Mouse (Mus musculus) hematopoietic stem cell, adult 5-6 weeks (primary cell): Measurements from ENCODE around the gene Nsmce4a. TPM values are rescaled to one million over a fixed set of nuclear protein-coding genes. Genes with fewer than 3 reads are reported as not detected.
A peak's percentile ranks its signal among the peaks of the same experiment; 100 is the strongest.

ENCODE experiments used
- ATAC-seq, 2 experiments: fragments of 125-278 bp in 1 of 2; replicated peaks in 1 of 2; 2 replicates each; pipeline ENCODE4 v1.8.0; 2016 to 2017; ENCODE audit warnings: inconsistent platforms in 2 of 2, mild to moderate bottlenecking in 2 of 2, moderate number of reproducible peaks in 2 of 2, low read depth in 1 of 2, moderate TSS enrichment in 1 of 2; ENCODE audit not compliant: low FRiP score in 2 of 2, poor library complexity in 2 of 2, severe bottlenecking in 2 of 2, insufficient read depth in 1 of 2, low TSS enrichment in 1 of 2
- total RNA-seq: library from RNA; stranded (forward); fragments of 172-1452, 232-1000 nt; gene quantifications from 2 replicates; pipeline ENCODE4 v1.2.3, GENCODE M21; 2017

Gene Nsmce4a
- total RNA-seq, 1 experiment from 2014 or later = 168 TPM

DNA sequence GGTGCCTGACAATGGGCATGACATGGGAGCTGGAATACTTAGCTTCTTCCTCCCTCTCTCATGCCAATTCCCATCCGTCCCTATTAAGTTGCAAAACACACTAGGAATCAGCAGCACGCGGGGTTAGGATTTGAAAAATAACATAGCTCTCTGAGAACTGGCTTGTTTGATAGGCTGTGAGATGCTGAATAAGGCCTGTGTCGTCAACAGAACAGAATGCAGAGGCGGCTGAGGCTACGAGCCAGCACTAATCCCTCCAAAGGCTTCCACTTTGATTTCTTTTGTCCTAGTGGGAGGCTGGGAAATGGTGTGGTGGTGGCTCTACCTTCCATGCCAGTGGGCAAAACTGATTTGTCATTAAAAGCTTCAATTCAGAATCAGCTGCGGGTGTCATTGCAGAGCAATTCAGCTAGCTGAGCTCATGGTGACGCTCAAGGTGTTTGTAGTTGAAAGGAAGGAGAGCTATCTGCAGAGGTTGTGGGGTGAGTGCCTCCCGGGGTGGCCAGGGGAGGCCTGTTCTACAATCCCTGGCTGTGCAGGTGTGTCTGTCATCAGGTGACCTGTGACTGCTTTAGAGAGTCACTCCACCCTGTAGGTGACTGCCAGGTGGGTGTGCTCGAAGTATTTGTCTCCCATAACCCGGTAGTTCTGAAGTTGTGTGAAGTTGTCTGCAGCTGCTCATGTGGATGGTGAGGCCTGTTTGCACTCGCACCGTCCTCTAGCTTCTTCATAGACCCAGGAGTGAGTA lies 17.3 kb upstream of the Nsmce4a start:
- ATAC-seq = no peak

DNA sequence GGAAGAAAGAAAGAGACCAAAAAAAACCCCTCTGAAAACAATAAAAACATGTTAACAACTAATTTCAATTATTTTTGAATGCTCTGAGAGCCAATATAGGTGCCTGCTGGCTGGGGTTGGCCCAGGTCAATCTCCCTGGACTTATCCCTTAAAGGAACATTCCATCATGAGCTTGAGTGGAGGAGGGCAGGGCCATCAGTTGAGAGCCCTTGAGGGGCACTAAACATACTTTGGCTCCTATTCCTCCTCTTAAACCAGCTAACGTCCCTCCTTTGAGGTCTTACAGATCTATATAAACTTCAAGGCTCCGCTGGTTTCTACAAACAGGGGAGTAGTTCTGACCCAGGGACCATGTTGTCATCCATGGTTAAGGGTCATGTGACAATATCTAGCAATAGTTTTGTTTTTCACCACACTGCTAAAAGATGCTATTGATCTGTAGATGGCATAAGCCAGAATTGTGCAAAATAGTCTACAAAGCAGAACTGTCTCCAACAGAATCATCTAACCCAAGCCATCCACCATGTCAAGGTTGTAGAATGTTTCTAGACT lies 13.7 kb upstream of the Nsmce4a start:
- ATAC-seq = no peak

DNA sequence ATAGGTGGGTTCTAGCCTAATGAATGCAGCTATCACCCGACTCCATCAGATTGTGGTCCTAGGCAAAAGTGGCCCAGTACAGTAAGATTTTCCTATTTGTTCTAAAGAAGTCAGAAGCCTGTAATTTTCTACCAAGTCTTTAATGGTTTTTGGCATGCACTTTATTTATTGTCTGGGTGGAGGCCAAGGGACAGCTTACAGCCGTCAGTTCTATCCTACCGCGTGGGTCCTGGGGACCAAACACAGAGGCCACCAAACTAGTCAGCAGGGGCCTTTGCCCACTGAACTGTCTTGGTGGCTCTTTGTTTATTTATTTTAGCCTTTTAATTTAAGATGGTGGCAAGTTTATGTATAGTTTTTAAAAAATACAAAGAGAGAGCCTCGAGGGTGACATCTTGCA lies 5.7 kb upstream of the Nsmce4a start:
- ATAC-seq = no peak

DNA sequence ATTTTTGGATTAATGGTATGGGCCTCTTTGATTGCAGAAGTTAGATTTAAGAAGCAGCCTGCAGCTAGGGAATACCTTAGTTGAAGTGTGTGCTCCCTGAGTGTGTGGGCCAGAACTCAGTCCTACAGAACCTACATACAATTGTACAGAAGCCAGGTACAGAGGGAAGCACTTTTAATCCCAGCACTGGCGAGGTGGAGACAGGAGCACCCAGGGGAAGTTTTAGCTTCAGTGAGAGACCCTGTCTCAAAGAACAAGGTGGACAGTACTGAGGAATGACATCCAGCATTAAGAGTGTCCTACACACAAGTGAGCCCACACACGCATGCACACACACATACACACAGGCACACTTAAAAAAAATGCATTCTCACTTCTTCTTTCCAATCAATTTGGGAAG lies 5.1 kb upstream of the Nsmce4a start:
- ATAC-seq = no peak

DNA sequence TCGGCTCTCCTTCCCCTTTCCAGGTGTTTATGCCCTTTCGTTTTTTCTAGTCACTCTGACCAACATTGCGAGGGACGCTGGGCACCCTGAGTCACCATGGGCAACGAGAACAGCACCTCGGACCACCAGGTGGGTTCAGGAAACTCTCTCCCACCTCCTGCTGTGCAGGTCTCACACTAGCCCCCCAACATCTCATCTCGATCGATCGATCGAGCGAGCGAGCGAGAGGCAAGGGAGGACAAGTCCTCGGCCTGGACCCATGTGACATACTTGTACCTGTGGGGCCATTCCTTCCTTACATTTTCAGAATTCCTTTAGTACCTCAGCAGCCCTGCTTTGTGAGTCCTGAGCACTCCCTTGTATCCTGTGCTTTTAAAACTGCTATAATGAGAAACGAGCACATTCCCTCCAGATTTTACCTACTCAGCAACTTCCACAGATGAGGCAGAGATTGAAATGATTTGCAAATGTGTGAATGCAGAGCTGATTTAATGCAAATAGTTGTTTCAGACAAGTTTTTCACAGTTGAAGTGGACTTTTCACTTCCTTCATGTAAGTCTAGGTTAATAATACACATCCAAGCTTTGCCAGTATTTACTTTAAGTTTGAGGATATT lies 4.6 kb upstream of the Nsmce4a start, which contains the start of gene Tacc2:
Gene Tacc2 (plus strand): TSS at position 51 of the 616 bp plus-strand sequence.
- ATAC-seq = no peak

DNA sequence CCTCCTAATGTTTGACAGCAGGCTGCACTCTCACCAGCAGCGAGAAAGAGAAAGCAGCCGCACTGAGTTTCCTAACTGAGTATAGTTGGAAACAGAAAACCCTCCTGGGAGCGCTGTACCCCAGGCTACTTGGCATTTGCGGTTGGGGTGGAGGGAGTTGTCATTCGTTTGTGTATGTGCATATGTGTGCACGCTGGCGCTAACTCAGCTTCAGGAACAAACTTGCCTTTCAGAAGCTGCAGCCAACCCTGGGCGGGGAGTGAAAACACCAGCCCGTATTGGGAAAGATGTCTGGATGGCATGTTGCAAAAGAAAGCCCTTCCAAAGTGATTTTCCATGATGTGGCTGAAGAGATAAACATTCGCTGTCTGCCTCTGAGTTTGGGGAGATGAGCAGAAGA lies 4.1 kb upstream of the Nsmce4a start:
- peak; percentile 22 to 32; a peak in 1 of 4 replicates for ATAC-seq

DNA sequence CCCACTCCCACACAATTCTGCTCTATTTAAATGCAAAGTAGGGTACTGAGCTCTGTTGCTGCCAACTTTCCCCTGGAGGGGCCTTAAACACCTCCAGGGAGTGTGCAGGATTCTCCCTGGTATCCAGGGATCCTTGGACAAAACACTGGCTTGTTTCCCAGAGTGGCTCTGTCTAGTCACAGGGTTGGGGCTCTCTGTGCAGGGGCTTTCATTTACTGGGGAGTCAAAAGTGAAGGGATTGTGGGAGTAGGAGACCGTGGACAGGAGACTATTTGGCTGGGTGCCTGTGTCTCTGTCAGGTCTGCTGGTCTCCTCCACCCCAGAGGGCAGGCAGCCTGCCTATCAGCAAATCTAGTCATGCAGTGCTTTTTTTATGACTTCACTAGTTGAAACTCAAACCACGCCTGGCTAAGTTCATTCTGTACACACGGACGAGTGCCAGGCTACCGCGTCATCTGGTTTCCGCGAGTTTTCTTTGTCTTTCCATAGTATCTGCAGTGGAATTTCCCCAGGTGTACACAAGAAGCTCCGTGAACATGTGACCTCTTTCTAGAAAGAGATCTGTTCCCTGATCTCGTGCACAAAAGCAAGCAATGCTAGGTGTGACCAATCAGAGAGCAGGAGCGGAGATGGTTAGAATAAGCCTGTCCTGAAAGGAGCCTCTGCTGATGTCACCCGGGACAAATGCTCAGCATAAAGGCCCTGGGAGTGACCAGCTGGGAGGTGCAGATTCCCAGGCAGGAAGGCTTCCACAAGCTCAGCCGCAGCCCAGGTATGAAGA lies 1.5 kb upstream of the Nsmce4a start:
- no peak for ATAC-seq

DNA sequence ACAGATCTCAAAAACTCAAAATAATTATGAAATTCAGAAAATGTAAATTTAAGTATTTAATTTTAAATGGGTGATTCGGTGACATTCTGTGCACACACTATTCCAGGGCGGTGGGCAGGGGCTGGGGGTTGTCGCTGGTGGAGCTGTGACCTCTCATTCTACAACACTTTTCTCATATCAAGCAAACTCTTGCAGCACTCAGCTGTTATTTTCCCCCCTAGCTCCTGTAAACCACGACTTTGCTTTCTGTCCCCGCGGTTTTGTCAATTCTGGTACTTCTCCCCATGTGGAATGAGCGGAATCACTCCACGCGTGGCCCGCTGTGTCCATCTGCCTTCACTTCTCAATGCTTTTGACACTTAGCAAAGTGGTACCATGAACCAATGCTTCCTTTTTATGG lies 828 bp upstream of the Nsmce4a start:
- no peak for ATAC-seq

DNA sequence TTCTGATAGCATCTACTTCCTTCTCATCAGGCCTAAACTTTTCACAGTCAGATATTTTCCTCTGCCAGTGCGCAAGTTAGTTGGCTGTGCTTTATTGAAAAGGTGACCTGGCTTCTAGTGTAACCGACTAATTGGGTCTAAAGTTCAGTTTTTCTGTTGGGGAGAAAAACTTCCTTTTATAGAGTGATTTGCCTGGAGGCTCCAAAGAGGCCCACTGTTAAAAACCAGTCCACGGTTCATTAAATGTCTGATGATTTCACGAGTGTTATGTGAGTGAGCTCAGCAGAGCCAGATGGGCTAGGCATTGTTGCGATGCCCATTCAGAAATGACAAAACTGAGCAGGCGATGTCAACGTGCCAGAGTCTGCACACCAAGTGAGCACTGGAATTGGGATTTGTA lies 2.4 kb downstream of the Nsmce4a start:
- no peak for ATAC-seq

DNA sequence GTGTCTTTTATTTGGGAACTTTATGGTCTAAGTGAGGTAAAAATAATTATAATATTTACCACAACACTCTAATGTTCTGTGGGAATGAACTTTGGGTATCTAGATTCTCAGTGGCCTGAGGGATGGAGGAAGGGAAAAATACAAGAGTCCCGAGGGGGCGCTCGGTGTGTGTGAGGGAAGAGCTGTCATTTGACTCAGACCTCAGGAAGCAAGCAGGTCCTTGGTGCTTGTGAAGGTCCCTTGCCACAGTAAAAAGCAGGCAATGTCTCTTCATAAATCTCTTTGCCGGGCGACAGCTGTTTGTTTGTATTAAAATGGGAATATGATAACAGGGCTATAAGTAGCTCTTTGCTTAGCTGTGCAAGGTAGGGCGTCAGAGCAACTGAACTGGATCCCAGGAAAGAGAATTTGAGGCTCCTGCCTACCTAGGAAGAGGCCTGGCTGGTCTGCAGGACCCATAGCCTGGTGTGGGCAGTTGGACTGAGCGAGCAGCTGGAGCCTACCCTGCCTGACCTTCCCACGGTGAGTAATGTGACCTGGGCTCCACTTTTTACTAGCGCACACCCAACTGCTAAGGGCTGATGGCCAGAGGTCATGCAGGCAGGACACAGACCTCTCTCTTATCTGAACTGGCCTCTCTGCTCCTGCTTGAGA lies 4.0 kb downstream of the Nsmce4a start:
- ATAC-seq = no peak

DNA sequence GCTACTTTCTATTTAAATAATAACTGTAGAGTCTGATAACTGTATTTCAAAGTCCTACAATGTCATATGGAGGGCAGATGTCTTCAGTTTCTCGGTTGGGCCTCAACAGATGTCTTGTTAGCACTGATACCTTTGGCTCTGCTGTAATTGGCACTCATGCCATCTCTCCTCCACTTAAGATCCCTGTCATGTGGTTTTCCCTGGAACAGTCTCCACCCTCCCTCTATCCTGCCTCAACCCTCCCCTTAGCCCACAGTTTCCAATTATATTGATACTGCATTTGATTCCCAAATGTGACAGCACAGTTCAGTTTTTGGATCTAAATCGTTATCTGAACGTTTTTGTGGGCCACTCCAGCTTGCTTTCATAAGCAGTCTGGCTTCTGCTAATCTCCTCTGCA lies 8.3 kb downstream of the Nsmce4a start:
- ATAC-seq = no peak

DNA sequence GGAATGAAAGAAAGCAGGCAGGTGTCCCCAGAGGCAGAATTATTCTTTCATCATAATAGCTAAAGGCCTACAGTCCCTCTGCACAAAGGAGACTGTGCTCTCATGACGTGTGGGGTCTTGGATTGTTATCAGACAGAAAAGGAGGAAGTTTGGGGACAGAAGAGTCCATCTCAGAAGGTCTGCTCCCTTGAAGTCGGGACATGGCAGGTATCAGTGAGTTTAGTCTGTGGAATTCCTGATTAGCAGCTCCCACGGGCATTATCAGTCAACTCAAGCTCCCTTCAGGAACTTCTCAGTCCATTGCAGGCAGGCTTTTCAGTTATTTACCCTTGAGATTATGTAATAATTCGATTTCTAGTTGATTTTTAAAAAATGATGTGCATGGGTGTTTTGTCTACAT lies 9.0 kb downstream of the Nsmce4a start:
- ATAC-seq = no peak

DNA sequence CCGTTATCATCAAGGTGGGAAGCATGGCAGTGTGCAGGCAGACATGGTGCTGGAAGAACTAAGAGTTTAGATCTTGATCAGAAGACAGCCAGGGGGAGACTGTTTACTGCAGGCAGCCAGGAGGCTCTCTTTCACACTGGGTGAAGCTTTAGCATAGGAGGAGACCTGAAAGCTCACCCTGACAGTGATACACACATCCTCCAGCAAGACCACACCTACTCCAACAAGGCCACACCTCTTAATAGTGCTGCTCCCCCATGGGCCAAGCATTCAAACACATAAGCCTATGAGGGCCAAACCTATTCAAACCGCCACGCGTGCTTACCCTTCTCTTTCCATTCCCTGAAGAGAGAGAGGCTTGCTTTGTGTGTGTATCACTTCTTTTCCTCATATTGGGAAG lies 9.6 kb downstream of the Nsmce4a start:
- no peak for ATAC-seq

DNA sequence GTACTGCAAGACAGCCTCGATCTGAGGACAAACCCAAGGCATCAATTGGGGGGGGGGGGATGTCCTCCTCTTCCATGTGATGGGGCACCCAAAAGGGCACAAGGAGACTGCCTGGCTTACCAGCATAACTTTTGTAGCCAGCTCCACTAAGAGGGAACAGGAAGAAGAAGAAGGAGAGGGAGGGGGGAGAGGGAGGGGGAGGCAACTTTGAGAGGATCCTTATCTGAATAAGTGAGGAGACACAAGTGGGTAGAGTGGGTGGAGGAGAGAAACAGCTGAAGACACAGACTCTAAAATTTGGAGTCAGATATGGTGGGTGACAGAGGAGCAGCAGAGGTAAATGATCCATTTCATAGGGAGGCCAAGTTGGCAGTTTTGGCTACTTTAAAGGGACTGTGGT lies 12.0 kb downstream of the Nsmce4a start:
- no peak for ATAC-seq

DNA sequence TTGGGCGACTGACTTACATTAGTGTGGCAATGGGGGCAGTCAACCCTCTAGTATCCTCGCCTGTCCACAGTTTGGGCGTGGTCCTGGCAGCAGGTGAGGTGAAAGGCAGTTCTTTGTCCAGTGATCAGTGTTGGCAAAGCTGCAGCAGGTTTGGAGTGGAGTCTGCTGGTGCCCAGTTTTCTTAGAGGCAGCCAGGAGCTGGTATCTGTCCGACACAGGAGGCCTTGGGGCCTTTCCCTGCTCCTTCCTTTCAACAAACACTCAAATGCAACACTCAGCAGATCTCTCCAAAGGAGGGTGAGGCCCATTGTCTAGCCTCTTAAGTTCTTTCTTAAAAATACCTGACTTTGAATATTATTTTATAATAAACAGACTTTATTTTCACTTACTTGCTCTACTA lies 14.3 kb downstream of the Nsmce4a start:
- no peak for ATAC-seq

DNA sequence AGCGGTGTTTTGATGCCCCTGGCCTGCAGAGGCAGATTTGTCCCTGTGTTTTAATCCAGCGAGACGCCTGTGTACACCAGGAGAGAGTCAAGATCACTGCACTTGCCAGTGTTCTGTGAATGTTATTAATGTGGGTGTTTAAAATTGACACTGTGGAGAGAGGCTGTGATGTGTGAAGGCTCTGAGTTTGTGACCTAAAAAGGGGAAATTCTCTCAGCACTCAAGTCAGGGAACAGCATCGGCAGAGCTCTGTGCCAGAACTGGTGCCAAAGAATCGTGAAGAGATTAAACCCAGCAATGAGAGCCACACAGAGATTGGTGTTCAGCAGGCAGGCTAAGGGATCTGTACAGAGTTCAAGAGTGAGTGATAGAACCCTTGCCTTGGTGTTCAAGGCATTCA lies 17.3 kb downstream of the Nsmce4a start:
- ATAC-seq = no peak

DNA sequence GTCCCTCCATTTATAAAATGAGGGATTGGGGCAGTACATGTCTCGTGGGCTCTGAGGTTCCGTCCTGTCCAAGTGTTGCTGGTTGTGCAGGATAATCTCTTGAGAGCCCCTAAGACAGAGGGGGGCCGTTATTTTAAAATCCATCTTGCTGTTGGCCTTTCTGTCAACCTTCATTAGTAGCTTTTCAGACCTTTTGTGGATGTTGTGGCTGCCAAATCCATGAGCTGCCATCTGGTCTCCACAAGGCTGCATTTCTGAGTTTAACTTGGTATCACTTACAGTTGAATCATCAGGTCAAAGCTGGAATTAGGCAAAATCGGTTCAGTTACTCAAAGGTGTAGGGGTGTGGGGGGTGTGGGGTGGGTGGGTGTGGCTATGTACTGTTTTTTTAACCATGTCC lies 19.6 kb downstream of the Nsmce4a start:
- ATAC-seq = no peak

DNA sequence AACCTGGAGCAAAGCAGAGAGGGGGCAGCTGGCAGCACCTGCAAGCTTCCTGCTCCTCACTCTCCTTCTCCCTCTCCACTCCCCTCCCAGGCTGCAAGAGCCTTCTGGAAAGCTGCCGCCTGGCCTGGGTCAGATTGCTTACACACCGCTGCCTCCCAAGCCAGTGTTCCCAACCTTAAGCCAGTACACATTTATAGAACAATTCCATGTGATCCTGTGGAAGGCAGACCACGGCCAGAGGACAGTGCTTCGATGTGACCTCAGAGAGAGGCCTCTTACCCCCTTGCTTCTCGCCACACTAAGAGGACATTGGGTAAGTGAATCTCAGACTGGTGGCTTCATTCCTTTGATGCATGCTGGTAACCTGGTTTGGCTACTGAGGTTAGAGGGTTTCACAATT lies 20.1 kb downstream of the Nsmce4a start:
- ATAC-seq = no peak
